Mouse (Mus musculus) T-helper 17 cell (primary cell): ENCODE data around the gene Abtb2.

Source experiments
- in situ Hi-C, 2 experiments: fragments of 300-600 bp; cut with MboI, MseI; formaldehyde crosslinking; loops; 1 replicate in 1 of 2; 2 replicates in 1 of 2; pipeline ENCODE4 v1.15.1; 2025; ENCODE audit warnings: high pct_unique_total_duplicates in 2 of 2

The Abtb2 gene

GRCm38 (mm10) chr2:103581369-103581897, 15.3 kb downstream of the Abtb2 start:
- in situ Hi-C loops, result no loop called here

GRCm38 (mm10) chr2:103583316-103583715, 17.2 kb downstream of the Abtb2 start:
- in situ Hi-C loops, result no loop called here

GRCm38 (mm10) chr2:103584093-103584492, 18.0 kb downstream of the Abtb2 start:
- in situ Hi-C loops, result no loop called here

- in situ Hi-C loops, result no loop called here
These were observed 20.3 kb downstream of the Abtb2 start for GRCm38 (mm10) chr2:103586423-103586822.

GRCm38 (mm10) chr2:103588776-103589175, 22.7 kb downstream of the Abtb2 start:
- in situ Hi-C loops, result no loop called here

GRCm38 (mm10) chr2:103589400-103589799, 23.3 kb downstream of the Abtb2 start:
- in situ Hi-C loops, result no loop called here

- in situ Hi-C loops, result no loop called here
These were observed 24.5 kb downstream of the Abtb2 start for GRCm38 (mm10) chr2:103590645-103591044.

GRCm38 (mm10) chr2:103591742-103592590, 25.9 kb downstream of the Abtb2 start:
- in situ Hi-C loops, result no loop called here

- in situ Hi-C loops, result no loop called here
These were observed 26.4 kb downstream of the Abtb2 start for GRCm38 (mm10) chr2:103592591-103592929.

- in situ Hi-C loops, result no loop called here
These were observed 28.5 kb downstream of the Abtb2 start for GRCm38 (mm10) chr2:103594592-103595011.

GRCm38 (mm10) chr2:103595028-103595651, 29.0 kb downstream of the Abtb2 start:
- in situ Hi-C loops, result no loop called here

- in situ Hi-C loops, result no loop called here
These were observed 33.2 kb downstream of the Abtb2 start for GRCm38 (mm10) chr2:103599296-103599695.

GRCm38 (mm10) chr2:103600165-103600891, 34.2 kb downstream of the Abtb2 start:
- in situ Hi-C loops, result no loop called here

GRCm38 (mm10) chr2:103601126-103601525, 35.0 kb downstream of the Abtb2 start:
- in situ Hi-C loops, result no loop called here

GRCm38 (mm10) chr2:103601531-103601930, 35.4 kb downstream of the Abtb2 start:
- in situ Hi-C loops, result no loop called here

GRCm38 (mm10) chr2:103603209-103603608, 37.1 kb downstream of the Abtb2 start:
- in situ Hi-C loops, result no loop called here

- in situ Hi-C loops, result no loop called here
These were observed 37.8 kb downstream of the Abtb2 start for GRCm38 (mm10) chr2:103603869-103604268.

- in situ Hi-C loops, result no loop called here
These were observed 39.8 kb downstream of the Abtb2 start for GRCm38 (mm10) chr2:103605805-103606498.

GRCm38 (mm10) chr2:103607926-103608325, 41.8 kb downstream of the Abtb2 start:
- in situ Hi-C loops, result no loop called here

GRCm38 (mm10) chr2:103608947-103609346, 42.8 kb downstream of the Abtb2 start:
- in situ Hi-C loops, result no loop called here

GRCm38 (mm10) chr2:103609499-103609898, 43.4 kb downstream of the Abtb2 start:
- in situ Hi-C loops, result no loop called here
